Mouse (Mus musculus) G1E (cell line): ENCODE measurements around the gene Pex14. TPM values are rescaled to one million over a fixed set of nuclear protein-coding genes. Genes with fewer than 3 reads are reported as not detected.

Experiments
- ATAC-seq: 2 replicates; pipeline ENCODE4 v1.8.0; 2016; ENCODE audit warnings: mild to moderate bottlenecking; ENCODE audit not compliant: insufficient number of reproducible peaks, poor library complexity, low FRiP score, severe bottlenecking; ENCODE audit errors: extremely low read depth
- DNase-seq: peaks from one replicate; pipeline ENCODE4 v3.0.0; 2012; ENCODE audit warnings: low spot score
- H3K27me3 ChIP-seq: 2 replicates; pipeline ENCODE4 v1.6.1; 2012; ENCODE audit warnings: mild to moderate bottlenecking, low read length, inconsistent platforms; ENCODE audit not compliant: insufficient read depth
- H3K36me3 ChIP-seq: replicated peaks from 2 replicates; pipeline ENCODE3; 2012; ENCODE audit warnings: mild to moderate bottlenecking, inconsistent platforms
- H3K4me1 ChIP-seq: 2 replicates; pipeline ENCODE4 v1.6.1; 2012; ENCODE audit warnings: low read depth, low read length, inconsistent platforms, mixed read lengths; ENCODE audit not compliant: insufficient read depth
- H3K4me3 ChIP-seq: 2 replicates; pipeline ENCODE4 v1.5.1; 2012; ENCODE audit warnings: low read depth, mild to moderate bottlenecking, inconsistent platforms, low read length, moderate library complexity, mixed read lengths
- H3K9me3 ChIP-seq: replicated peaks from 2 replicates; pipeline ENCODE4 v1.6.1; 2012; ENCODE audit warnings: inconsistent platforms
- CTCF ChIP-seq: IDR thresholded peaks from 2 replicates; pipeline ENCODE4 v1.5.1; 2012; ENCODE audit warnings: low read depth, low read length, inconsistent platforms, mixed read lengths
- GATA1 ChIP-seq: IDR thresholded peaks from 2 replicates; pipeline ENCODE4 v1.6.1; 2012; ENCODE audit warnings: borderline replicate concordance, low read length, inconsistent platforms, mixed read lengths
- GATA2 ChIP-seq: IDR thresholded peaks from 2 replicates; pipeline ENCODE4 v1.6.1; 2012; ENCODE audit warnings: low read depth, low read length, inconsistent platforms, borderline replicate concordance
- POLR2AphosphoS5 ChIP-seq: IDR thresholded peaks from 2 replicates; pipeline ENCODE4 v1.6.1; 2012; ENCODE audit warnings: low read depth, low read length, inconsistent platforms; ENCODE audit not compliant: insufficient replicate concordance
- TAL1 ChIP-seq: conservative IDR thresholded peaks from 2 replicates; pipeline ENCODE4 v1.6.1; 2012; ENCODE audit warnings: low read depth, low read length, inconsistent platforms, mixed read lengths
- polyA plus RNA-seq: library from polyadenylated mRNA; stranded (reverse); fragments of >175 nt; gene quantifications from 2 replicates; pipeline ENCODE4 v1.2.3, GENCODE M21; 2012
- total RNA-seq, 2 experiments: library from RNA; stranded (forward) in 1 of 2; stranded (reverse) in 1 of 2; fragments of 200-1000 nt in 1 of 2; fragments of >200 nt in 1 of 2; fragmentation: Nextera tagmentation in 1 of 2; gene quantifications; 2 replicates each; pipeline ENCODE4 v1.2.3; 2014 to 2017

The Pex14 gene
- total and polyA plus RNA-seq, 3 experiments = 13.3 to 47.5 (median 21.1) TPM

- peaks cover 16% of the 10 kb centered on the region for H3K4me1 ChIP-seq
- no peak overlapping the region for H3K4me3 ChIP-seq
- H3K36me3 ChIP-seq = peaks cover 9% of the 10 kb centered on the region
- DNase-seq (no peak), ATAC-seq (no peak)
- H3K9me3 ChIP-seq = no peaks in the 10 kb centered on the region
- no peak for TF ChIP-seq POLR2AphosphoS5
- no peak for TF ChIP-seq CTCF
- no peak for TF ChIP-seq GATA2
- TF ChIP-seq TAL1 = no peak
- no peak for TF ChIP-seq GATA1
- H3K27me3 ChIP-seq = peaks cover 13% of the 10 kb centered on the region
These were observed 38.8 kb upstream of the Pex14 start for GRCm38 (mm10) chr4:149138515-149138914.

- no peaks in the 10 kb centered on the region for H3K9me3 ChIP-seq
- no peak for TF ChIP-seq POLR2AphosphoS5
- peak; percentile 54 for TF ChIP-seq CTCF
- TF ChIP-seq GATA1 = no peak
- no peak for TF ChIP-seq TAL1
- H3K36me3 ChIP-seq = peaks cover 22% of the 10 kb centered on the region
- peaks cover 17% of the 10 kb centered on the region for H3K4me1 ChIP-seq
- DNase-seq = peak; percentile 78
- peaks cover 11% of the 10 kb centered on the region; the same call in 1 of the 2 replicates for H3K27me3 ChIP-seq
- H3K4me3 ChIP-seq = peak within 1 kb of the TSS; percentile 84
- peak; percentile 64 for ATAC-seq
These were observed 37.5 kb upstream of the Pex14 start, which contains the start of gene Cenps for GRCm38 (mm10) chr4:149136982-149137770. TSS of gene Cenps (minus strand) at chr4:149137629.

- TF ChIP-seq TAL1 (no peak), CTCF (no peak), GATA1 (no peak), GATA2 (no peak), POLR2AphosphoS5 (no peak)
- peaks cover 17% of the 10 kb centered on the region for H3K4me1 ChIP-seq
- H3K4me3 ChIP-seq = peak overlapping the region; percentile 84
- DNase-seq (no peak), ATAC-seq (no peak)
- H3K9me3 ChIP-seq = no peaks in the 10 kb centered on the region
- peaks cover 31% of the 10 kb centered on the region for H3K36me3 ChIP-seq
- peaks cover 5% of the 10 kb centered on the region; the same call in 1 of the 2 replicates for H3K27me3 ChIP-seq
These were observed 36.6 kb upstream of the Pex14 start for GRCm38 (mm10) chr4:149136116-149136850.

- ATAC-seq (no peak), DNase-seq (no peak)
- Histone ChIP-seq H3K4me3 (no peak overlapping the region), H3K9me3 (no peaks in the 10 kb centered on the region), H3K36me3 (peaks cover 59% of the 10 kb centered on the region), H3K4me1 (peaks cover 17% of the 10 kb centered on the region), H3K27me3 (0 out of 2 replicates have a peak, but pooled peaks cover 1% of the 10 kb centered on the region)
- TF ChIP-seq GATA2 = no peak
- no peak for TF ChIP-seq TAL1
- no peak for TF ChIP-seq CTCF
- no peak for TF ChIP-seq GATA1
- no peak for TF ChIP-seq POLR2AphosphoS5
These were observed 33.7 kb upstream of the Pex14 start for GRCm38 (mm10) chr4:149133395-149133794.

- H3K36me3 ChIP-seq = peaks cover 73% of the 10 kb centered on the region
- no peak for TF ChIP-seq GATA2
- no peak for TF ChIP-seq CTCF
- TF ChIP-seq GATA1 = no peak
- TF ChIP-seq TAL1 = no peak
- TF ChIP-seq POLR2AphosphoS5 = no peak
- no peaks in the 10 kb centered on the region for H3K9me3 ChIP-seq
- H3K27me3 ChIP-seq = no peaks in the 10 kb centered on the region
- H3K4me3 ChIP-seq = no peak overlapping the region
- ATAC-seq (no peak), DNase-seq (no peak)
- H3K4me1 ChIP-seq = peaks cover 14% of the 10 kb centered on the region
These were observed 32.3 kb upstream of the Pex14 start for GRCm38 (mm10) chr4:149131789-149132565.
